Mouse (Mus musculus): ENCODE measurements at regions not wholly inside any gene's neighbourhood (a gene's known extent, or its start where the extent isn't known, plus 50 kb on each side); places are given as distances from the start of the nearest gene placed in this dataset.

DNA sequence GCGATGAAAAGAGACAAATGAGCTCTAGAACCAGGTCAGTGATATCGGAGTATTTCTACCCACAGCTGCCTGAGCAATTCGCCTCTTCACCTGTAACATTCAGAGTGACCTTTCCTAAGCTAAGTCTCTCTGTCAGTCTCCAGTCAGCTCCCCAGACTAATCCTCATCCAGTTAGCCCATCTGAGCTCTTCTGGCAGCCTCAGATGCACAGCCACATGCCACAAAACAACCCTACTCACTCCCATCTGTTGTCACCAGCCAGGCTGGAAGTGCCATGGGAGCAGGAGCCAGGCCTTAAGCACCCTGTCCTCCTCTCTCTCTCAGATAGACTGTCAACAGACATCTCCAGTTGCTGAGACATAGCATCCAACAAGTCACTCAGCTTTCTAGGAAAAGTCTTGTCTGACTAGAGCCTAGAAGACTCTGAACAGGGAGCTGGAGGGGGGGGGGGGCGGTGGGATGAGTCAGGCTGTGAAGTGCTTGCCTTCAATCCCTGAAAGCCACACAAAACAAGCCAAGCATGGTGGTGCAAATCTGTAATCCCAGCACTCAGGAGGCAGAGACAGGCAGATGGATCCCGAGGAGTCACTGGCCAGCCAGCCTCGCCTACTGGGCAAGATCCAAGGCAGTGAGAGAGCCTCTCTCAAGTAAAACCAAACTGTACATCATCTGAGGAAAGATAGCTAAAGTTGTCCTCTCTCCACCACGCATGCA is 225.6 kb downstream of the Mycn start:
- Histone ChIP-seq H3K27ac (ENCODE audit: control insufficient read depth, insufficient read depth, low read depth, low read length) (no peak overlapping the region), H3K4me1 (ENCODE audit: control insufficient read depth, insufficient read depth, low read length) (no peaks in the 10 kb centered on the region), H3K4me3 (ENCODE audit: control insufficient read depth, low read depth, low read length) (no peak overlapping the region), H3K27me3 (ENCODE audit: control insufficient read depth, insufficient read depth, low read length) (no peaks in the 10 kb centered on the region), H3K36me3 (ENCODE audit: control insufficient read depth, insufficient read depth, low read length) (no peaks in the 10 kb centered on the region)
- TF ChIP-seq CTCF (IDR thresholded peaks at IDR 0.05; ENCODE audit: control insufficient read depth, insufficient read depth, insufficient replicate concordance, low read depth, low read length) (no peak), POLR2A (IDR thresholded peaks at IDR 0.05; ENCODE audit: control insufficient read depth, low read depth, low read length) (no peak)

DNA sequence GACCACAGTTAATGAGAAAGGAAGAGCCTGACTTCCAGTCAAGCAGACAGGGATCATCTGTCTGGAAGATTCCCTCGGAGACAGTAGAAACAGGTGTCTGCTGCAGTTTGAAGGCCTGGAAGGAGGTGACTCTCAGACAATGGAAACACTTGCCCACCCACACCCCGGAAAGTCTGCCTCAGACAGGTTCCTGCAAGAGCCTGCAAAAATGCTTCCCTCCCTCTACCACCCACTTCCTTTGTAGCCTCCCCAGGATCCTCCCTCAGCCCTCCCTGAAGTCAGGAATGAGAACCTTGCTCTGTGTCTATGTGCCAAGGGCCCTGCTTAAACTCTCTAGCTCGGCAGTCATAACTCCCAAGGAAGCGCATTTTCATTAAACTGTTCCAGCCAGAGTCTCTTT is 226.2 kb downstream of the Mycn start:
- TF ChIP-seq CTCF (IDR thresholded peaks at IDR 0.05; ENCODE audit: control insufficient read depth, insufficient read depth, insufficient replicate concordance, low read depth, low read length) (no peak), POLR2A (IDR thresholded peaks at IDR 0.05; ENCODE audit: control insufficient read depth, low read depth, low read length) (no peak)
- Histone ChIP-seq H3K4me1 (ENCODE audit: control insufficient read depth, insufficient read depth, low read length) (no peaks in the 10 kb centered on the region), H3K36me3 (ENCODE audit: control insufficient read depth, insufficient read depth, low read length) (no peaks in the 10 kb centered on the region), H3K4me3 (ENCODE audit: control insufficient read depth, low read depth, low read length) (no peak overlapping the region), H3K27ac (ENCODE audit: control insufficient read depth, insufficient read depth, low read depth, low read length) (no peak overlapping the region), H3K27me3 (ENCODE audit: control insufficient read depth, insufficient read depth, low read length) (no peaks in the 10 kb centered on the region)

GRCm38 (mm10) chr12:12710184-12710609 is 231.5 kb downstream of the Mycn start:
- no peak overlapping the region for H3K4me3 ChIP-seq (ENCODE audit: control insufficient read depth, low read depth, low read length)

GRCm38 (mm10) chr12:12708954-12709523 is 232.7 kb downstream of the Mycn start:
- TF ChIP-seq CTCF (IDR thresholded peaks at IDR 0.05; ENCODE audit: control insufficient read depth, insufficient read depth, insufficient replicate concordance, low read depth, low read length) (no peak), POLR2A (IDR thresholded peaks at IDR 0.05; ENCODE audit: control insufficient read depth, low read depth, low read length) (no peak)
- Histone ChIP-seq H3K27ac (ENCODE audit: control insufficient read depth, insufficient read depth, low read depth, low read length) (no peak overlapping the region), H3K4me1 (ENCODE audit: control insufficient read depth, insufficient read depth, low read length) (no peaks in the 10 kb centered on the region), H3K27me3 (ENCODE audit: control insufficient read depth, insufficient read depth, low read length) (no peaks in the 10 kb centered on the region), H3K36me3 (ENCODE audit: control insufficient read depth, insufficient read depth, low read length) (no peaks in the 10 kb centered on the region), H3K4me3 (ENCODE audit: control insufficient read depth, low read depth, low read length) (no peak overlapping the region)

More at GRCm38 (mm10) chr12:12710184-12710609, 231.5 kb downstream of the Mycn start:
- Histone ChIP-seq H3K27ac (ENCODE audit: control insufficient read depth, insufficient read depth, low read depth, low read length) (no peak overlapping the region), H3K4me1 (ENCODE audit: control insufficient read depth, insufficient read depth, low read length) (no peaks in the 10 kb centered on the region), H3K27me3 (ENCODE audit: control insufficient read depth, insufficient read depth, low read length) (no peaks in the 10 kb centered on the region), H3K36me3 (ENCODE audit: control insufficient read depth, insufficient read depth, low read length) (no peaks in the 10 kb centered on the region)
- TF ChIP-seq POLR2A (IDR thresholded peaks at IDR 0.05; ENCODE audit: control insufficient read depth, low read depth, low read length) (no peak), CTCF (IDR thresholded peaks at IDR 0.05; ENCODE audit: control insufficient read depth, insufficient read depth, insufficient replicate concordance, low read depth, low read length) (no peak)

DNA sequence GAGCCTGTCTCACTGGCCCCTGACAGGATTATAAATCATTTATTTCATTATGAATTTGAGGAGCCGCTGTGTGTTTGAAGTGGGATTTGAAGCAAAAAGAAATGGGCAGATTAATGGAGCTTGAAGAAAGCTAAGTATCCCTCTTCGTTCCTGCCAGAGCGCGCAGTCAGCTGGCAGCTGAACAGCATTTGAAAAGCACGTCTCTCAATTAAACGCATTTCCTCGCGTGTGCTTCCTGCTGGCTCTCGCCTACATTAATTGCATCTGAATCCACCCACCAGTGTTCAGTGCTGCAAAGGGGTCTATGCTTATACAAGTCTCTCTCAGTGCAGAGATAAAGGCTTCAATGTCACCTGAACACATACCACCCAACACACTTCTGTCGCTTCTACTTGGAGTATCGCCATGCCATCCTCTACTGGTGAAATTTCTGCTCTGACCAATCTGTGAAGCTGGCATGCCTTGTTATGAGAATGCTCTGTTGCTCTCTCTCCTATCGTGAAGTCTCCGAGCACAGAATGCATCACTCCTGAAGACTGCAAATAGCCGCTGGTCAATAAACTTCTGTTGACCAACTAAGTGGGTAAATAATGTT is 235.3 kb downstream of the Mycn start:
- Histone ChIP-seq H3K4me1 (ENCODE audit: control insufficient read depth, insufficient read depth, low read length) (no peaks in the 10 kb centered on the region), H3K27ac (ENCODE audit: control insufficient read depth, insufficient read depth, low read depth, low read length) (no peak overlapping the region), H3K4me3 (ENCODE audit: control insufficient read depth, low read depth, low read length) (no peak overlapping the region), H3K27me3 (ENCODE audit: control insufficient read depth, insufficient read depth, low read length) (no peaks in the 10 kb centered on the region), H3K36me3 (ENCODE audit: control insufficient read depth, insufficient read depth, low read length) (no peaks in the 10 kb centered on the region)
- TF ChIP-seq POLR2A (IDR thresholded peaks at IDR 0.05; ENCODE audit: control insufficient read depth, low read depth, low read length) (no peak), CTCF (IDR thresholded peaks at IDR 0.05; ENCODE audit: control insufficient read depth, insufficient read depth, insufficient replicate concordance, low read depth, low read length) (no peak)

GRCm38 (mm10) chr12:12701735-12702134 is 240.0 kb downstream of the Mycn start:
- no peak overlapping the region for H3K4me3 ChIP-seq (ENCODE audit: control insufficient read depth, low read depth, low read length)
- no peak overlapping the region for H3K27ac ChIP-seq (ENCODE audit: control insufficient read depth, insufficient read depth, low read depth, low read length)
- no peaks in the 10 kb centered on the region for H3K27me3 ChIP-seq (ENCODE audit: control insufficient read depth, insufficient read depth, low read length)
- no peaks in the 10 kb centered on the region for H3K4me1 ChIP-seq (ENCODE audit: control insufficient read depth, insufficient read depth, low read length)
- no peak for TF ChIP-seq POLR2A (IDR thresholded peaks at IDR 0.05; ENCODE audit: control insufficient read depth, low read depth, low read length)
- no peak for TF ChIP-seq CTCF (IDR thresholded peaks at IDR 0.05; ENCODE audit: control insufficient read depth, insufficient read depth, insufficient replicate concordance, low read depth, low read length)
- no peaks in the 10 kb centered on the region for H3K36me3 ChIP-seq (ENCODE audit: control insufficient read depth, insufficient read depth, low read length)

- no peaks in the 10 kb centered on the region for H3K36me3 ChIP-seq (ENCODE audit: control insufficient read depth, insufficient read depth, low read length)
- TF ChIP-seq CTCF (IDR thresholded peaks at IDR 0.05; ENCODE audit: control insufficient read depth, insufficient read depth, insufficient replicate concordance, low read depth, low read length) (no peak), POLR2A (IDR thresholded peaks at IDR 0.05; ENCODE audit: control insufficient read depth, low read depth, low read length) (no peak)
Observed at GRCm38 (mm10) chr12:12701060-12701667, 240.6 kb downstream of the Mycn start.

More at GRCm38 (mm10) chr12:12701060-12701667, 240.6 kb downstream of the Mycn start:
- Histone ChIP-seq H3K4me3 (ENCODE audit: control insufficient read depth, low read depth, low read length) (no peak overlapping the region), H3K27ac (ENCODE audit: control insufficient read depth, insufficient read depth, low read depth, low read length) (no peak overlapping the region), H3K4me1 (ENCODE audit: control insufficient read depth, insufficient read depth, low read length) (no peaks in the 10 kb centered on the region), H3K27me3 (ENCODE audit: control insufficient read depth, insufficient read depth, low read length) (no peaks in the 10 kb centered on the region)
